Comparison of ENCODE assay signal across 10 mouse cellular contexts in the genomic region with DNA sequence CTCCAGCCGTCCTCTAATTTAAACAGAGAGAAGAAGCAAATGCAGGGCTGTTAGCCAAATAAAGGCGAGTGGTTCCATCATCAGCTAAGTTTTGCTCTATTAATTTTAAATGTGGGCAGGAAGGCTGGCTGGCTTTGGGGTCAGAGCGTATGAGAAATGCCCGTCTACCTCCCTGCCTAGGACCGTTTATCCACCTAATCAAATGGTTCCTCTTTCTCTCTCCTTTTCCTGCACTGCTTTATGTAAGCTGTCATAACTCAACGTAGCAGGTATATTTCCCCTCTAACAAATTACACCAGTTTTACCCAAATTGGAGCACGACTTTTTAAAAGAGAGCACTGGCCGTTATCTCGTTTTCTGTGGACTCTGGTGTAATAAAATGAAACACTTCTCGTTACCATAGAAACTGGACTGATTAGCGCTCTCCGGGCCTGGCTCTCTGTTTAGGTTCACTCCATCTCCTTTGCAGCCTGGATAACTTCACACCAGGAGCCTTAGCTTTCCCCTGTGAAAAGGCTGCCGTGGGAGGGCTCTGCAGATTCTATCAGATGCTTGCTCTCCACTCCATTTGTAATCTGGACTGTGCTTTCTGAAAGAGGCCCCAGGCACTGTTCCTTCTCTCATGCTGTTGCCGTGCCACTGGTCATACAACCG.
DNase-seq lines count a peak whose midpoint lies in the region; ATAC-seq lines count a peak whose summit lies in the region.
"Had no signal": no experiment of that assay in that cellular context is flagged by ENCODE, and none has a peak within 500 bp of the region (broad histone marks: within the 10 kb centered on the region; RNA-seq: fewer than 3 reads in every experiment).

No protein-coding gene starts in this region.

- H3K4me2 ChIP-seq in embryonic facial prominence, embryonic 14.5 days (ENCODE audit: low read depth, low read length) = no peak overlapping the region
- 0 out of 2 replicates have a peak overlapping the region, but pooled peaks have one; percentile 3 for H3K4me2 ChIP-seq in limb, embryonic 12.5 days
- H3K4me2 ChIP-seq: embryonic facial prominence, embryonic 12.5 days; liver, embryonic 15.5 days had no signal

- H3K4me3 ChIP-seq in embryonic facial prominence, embryonic 14.5 days (ENCODE audit: low read depth, low read length) = no peak overlapping the region
- no peak overlapping the region for H3K4me3 ChIP-seq in limb, embryonic 12.5 days (replicated peaks)
- H3K4me3 ChIP-seq: embryonic facial prominence, embryonic 12.5 days; liver, embryonic 15.5 days had no signal

- ATAC-seq in embryonic facial prominence, embryonic 14.5 days (ENCODE audit: low read depth) = peak; percentile 37; the same call in 1 of the 2 replicates
- no peak for ATAC-seq in limb, embryonic 12.5 days (ENCODE audit: insufficient number of reproducible peaks, insufficient read depth, low FRiP score, low TSS enrichment, low read depth)

- H3K4me1 ChIP-seq in embryonic facial prominence, embryonic 14.5 days (ENCODE audit: control insufficient read depth, insufficient read depth, low read length) = no peaks in the 10 kb centered on the region
- H3K4me1 ChIP-seq in limb, embryonic 12.5 days (replicated peaks) = peaks cover 13% of the 10 kb centered on the region
- H3K4me1 ChIP-seq: liver, embryonic 15.5 days had no signal

- no peaks in the 10 kb centered on the region for H3K9me3 ChIP-seq in embryonic facial prominence, embryonic 14.5 days (ENCODE audit: control insufficient read depth, low read length)
- H3K9me3 ChIP-seq in limb, embryonic 12.5 days = no peaks in the 10 kb centered on the region
- H3K9me3 ChIP-seq: embryonic facial prominence, embryonic 12.5 days; liver, embryonic 15.5 days had no signal

- no peaks in the 10 kb centered on the region for H3K36me3 ChIP-seq in embryonic facial prominence, embryonic 14.5 days (ENCODE audit: control insufficient read depth, insufficient read depth, low read length)
- no peaks in the 10 kb centered on the region for H3K36me3 ChIP-seq in limb, embryonic 12.5 days
- H3K36me3 ChIP-seq: embryonic facial prominence, embryonic 12.5 days; liver, embryonic 15.5 days had no signal

- WGBS in embryonic facial prominence, embryonic 14.5 days = 69% methylated on average over 15 of the region's 15 CpGs
- WGBS in limb, embryonic 12.5 days = 25% methylated on average over 15 of the region's 15 CpGs

- peak; percentile 4 for DNase-seq in layer of hippocampus, adult 9-11 months
- DNase-seq in layer of hippocampus, postnatal 36 days = no peak
- peak; percentile 57 for DNase-seq in brain, adult 2 months (ENCODE audit: low read depth, low spot score)
- DNase-seq in embryonic facial prominence, embryonic 14.5 days (ENCODE audit: low spot score) = no peak
- no peak for DNase-seq in urinary bladder, postnatal 14 days (ENCODE audit: low spot score)
- DNase-seq in spleen, adult 12 weeks (ENCODE audit: low spot score) = no peak

- no peaks in the 10 kb centered on the region for H3K27me3 ChIP-seq in embryonic facial prominence, embryonic 14.5 days (replicated peaks; ENCODE audit: control insufficient read depth, insufficient read depth, low read length)
- H3K27me3 ChIP-seq in limb, embryonic 12.5 days = no peaks in the 10 kb centered on the region
- H3K27me3 ChIP-seq: embryonic facial prominence, embryonic 12.5 days; liver, embryonic 15.5 days had no signal

- H3K27ac ChIP-seq in embryonic facial prominence, embryonic 14.5 days (replicated peaks; ENCODE audit: low read depth, low read length) = no peak overlapping the region
- no peak overlapping the region for H3K27ac ChIP-seq in limb, embryonic 12.5 days
- H3K27ac ChIP-seq: embryonic facial prominence, embryonic 12.5 days; kidney, postnatal 0 days; liver, embryonic 15.5 days had no signal

- no peak overlapping the region for H3K9ac ChIP-seq in embryonic facial prominence, embryonic 14.5 days (ENCODE audit: low read depth, low read length)
- no peak overlapping the region for H3K9ac ChIP-seq in limb, embryonic 12.5 days (replicated peaks)
- H3K9ac ChIP-seq: embryonic facial prominence, embryonic 12.5 days; liver, embryonic 15.5 days had no signal

Comparison
In these comparisons a context has a peak if more than half of its experiments do, and no peak if none do; other contexts are left out.
1. DNase-seq: peak in layer of hippocampus, adult 9-11 months (single experiment) and brain, adult 2 months (single experiment); none in layer of hippocampus, postnatal 36 days (0 of 2), embryonic facial prominence, embryonic 14.5 days (single experiment), urinary bladder, postnatal 14 days (single experiment) and spleen, adult 12 weeks (single experiment).